Mouse (Mus musculus): ENCODE measurements around the gene Aig1. TPM values are rescaled to one million over a fixed set of nuclear protein-coding genes. Genes with fewer than 3 reads are reported as not detected.
A peak's percentile ranks its signal among the peaks of the same experiment; 100 is the strongest.
"Not testable (repeated sequence)": the region's sequence is repeated elsewhere in the genome, so short reads cannot be mapped to it uniquely, and the experiment has no call there.

Gene Aig1
- 10 to 100 TPM; 62.4 to 64.4 TPM for total RNA-seq (2021)
- long read RNA-seq, experiment 1, transcript Aig1-205 (6 exons, 1,554 nt): major isoform, 45 of 56 reads
- long read RNA-seq, experiment 1, partial matches to known transcripts: 0 of 56 reads
- long read RNA-seq, experiment 1, other reads (novel, unspliced or antisense): 9 of 56 reads
- long read RNA-seq, experiment 2, transcript Aig1-205 (6 exons, 1,554 nt): major isoform, 74 of 93 reads
- long read RNA-seq, experiment 2, partial matches to known transcripts: 1 of 93 reads
- long read RNA-seq, experiment 2, other reads (novel, unspliced or antisense): 14 of 93 reads

DNA sequence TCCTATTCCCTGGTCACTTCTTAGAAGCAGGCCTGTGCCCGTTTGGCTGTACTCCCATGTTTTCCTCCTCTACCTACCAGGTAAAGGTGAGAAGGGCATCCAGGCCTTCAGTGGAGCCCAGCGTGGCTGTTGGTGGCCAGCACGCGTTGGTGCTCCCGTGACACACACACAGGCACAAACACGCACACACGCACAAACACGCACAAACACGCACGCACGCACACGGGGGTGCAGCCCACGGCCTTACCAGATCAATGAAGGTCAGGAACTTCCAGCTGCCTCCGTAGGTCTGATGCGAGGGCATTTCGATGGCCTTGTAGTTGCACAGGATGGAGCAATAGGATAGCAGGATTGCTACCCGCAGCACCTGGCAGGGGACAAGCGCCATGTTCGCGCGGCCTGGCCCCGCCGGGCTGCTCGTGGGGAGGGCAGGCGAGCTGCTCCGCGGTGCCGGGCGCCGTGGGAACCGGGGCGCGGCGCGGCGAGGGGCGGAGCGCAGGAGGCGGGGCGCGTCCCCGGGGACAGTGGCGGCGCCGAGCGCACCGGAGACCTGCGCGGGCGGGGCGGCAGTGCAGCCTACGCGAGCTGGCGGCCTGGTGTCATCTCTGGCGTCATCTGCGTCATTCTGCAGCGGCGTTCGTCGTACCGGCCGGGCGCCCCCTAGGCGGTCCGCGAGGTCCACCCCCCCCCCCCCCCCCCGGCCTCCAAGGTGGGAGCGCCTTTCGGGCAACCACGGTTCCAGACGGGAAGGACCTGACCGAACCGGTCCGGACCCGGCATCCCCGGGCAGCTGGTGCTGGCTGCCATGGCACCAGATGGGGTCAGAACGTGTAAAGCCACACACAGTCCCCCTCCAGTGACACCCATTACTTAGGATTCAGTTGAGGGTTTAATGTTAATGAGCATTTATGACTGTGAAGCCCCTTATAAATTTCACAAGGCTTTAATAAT is at the start of gene Aig1:
Aig1 (minus strand) TSS at position 610 of the 951 bp plus-strand sequence.
- DNase-seq (ENCODE audit: low spot score in 2 of 2): peak; percentile 56 to 75

- DNase-seq (ENCODE audit: low spot score in 2 of 2): peak in 1 of 2 experiments; percentile 51
Observed at GRCm38 (mm10) chr10:13916645-13917342, 48.0 kb upstream of the Aig1 start.

DNA sequence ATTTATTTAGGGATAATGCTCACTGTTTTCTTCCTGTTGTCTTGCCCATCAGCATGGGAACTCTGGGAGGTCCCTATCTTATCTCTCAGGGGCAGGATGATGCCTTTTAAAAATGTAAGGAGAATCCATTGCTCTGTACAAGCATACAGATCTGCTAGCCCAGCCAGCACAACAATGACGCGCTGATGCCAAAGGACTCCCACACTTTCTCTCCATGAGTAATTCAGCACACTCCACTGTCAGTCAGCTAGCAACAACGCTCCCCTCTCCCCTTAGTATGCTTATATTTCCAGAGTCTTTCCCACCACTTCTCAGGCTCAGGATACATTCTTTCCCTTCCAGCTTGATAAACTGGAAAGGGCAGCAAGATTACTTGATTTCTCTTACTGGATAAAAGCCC is 46.4 kb upstream of the Aig1 start:
- DNase-seq (ENCODE audit: low spot score in 2 of 2): no peak

- no peak for DNase-seq (ENCODE audit: low spot score in 2 of 2)
Observed at GRCm38 (mm10) chr10:13913689-13914088, 44.9 kb upstream of the Aig1 start.

DNA sequence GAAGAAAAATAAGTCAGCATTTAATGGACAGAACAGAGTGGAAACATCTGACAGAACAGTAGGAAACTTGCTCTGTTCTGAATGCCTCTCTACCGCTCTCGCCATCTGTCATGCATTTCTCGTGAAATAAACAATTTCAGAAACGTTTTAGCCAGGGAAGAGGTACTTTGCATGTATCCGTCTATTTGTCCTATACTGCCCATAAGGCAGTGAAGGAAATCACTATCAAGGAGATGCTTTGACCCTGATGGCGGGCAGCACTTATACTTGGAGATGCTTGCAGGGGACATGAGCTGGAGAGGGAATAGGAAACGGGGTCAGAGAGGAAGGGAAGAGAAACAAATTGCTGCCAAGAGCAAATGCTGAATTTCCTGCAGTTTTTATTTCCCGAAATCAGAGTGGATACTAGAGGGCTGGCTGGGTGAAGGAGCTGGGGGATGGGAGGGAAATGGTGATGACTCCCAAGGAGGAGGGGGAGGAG is 37.5 kb upstream of the Aig1 start:
- peak in 1 of 2 experiments; percentile 46 for DNase-seq (ENCODE audit: low spot score in 2 of 2)

- no peak for DNase-seq (ENCODE audit: low spot score in 2 of 2)
Observed at GRCm38 (mm10) chr10:13905618-13906017, 36.8 kb upstream of the Aig1 start.

DNA sequence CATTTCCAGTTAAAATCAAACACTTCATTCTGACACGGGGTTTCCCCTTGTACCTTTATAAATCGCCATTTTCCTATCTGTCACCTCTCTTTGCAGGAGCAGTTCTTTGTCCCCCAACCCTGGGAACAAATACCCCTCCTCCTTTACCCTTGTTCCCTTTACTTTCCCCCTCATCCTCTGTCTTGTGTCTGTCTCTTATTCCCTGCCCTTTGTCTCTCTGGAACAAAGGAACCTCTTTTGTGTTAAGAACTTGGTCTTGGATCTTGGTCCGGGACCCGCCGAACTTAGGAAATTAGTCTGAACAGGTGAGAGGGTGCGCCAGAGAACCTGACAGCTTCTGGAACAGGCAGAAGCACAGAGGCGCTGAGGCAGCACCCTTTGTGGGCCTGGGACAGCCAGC is 24.0 kb upstream of the Aig1 start:
- not testable (repeated sequence) for DNase-seq (ENCODE audit: low spot score in 2 of 2)

DNA sequence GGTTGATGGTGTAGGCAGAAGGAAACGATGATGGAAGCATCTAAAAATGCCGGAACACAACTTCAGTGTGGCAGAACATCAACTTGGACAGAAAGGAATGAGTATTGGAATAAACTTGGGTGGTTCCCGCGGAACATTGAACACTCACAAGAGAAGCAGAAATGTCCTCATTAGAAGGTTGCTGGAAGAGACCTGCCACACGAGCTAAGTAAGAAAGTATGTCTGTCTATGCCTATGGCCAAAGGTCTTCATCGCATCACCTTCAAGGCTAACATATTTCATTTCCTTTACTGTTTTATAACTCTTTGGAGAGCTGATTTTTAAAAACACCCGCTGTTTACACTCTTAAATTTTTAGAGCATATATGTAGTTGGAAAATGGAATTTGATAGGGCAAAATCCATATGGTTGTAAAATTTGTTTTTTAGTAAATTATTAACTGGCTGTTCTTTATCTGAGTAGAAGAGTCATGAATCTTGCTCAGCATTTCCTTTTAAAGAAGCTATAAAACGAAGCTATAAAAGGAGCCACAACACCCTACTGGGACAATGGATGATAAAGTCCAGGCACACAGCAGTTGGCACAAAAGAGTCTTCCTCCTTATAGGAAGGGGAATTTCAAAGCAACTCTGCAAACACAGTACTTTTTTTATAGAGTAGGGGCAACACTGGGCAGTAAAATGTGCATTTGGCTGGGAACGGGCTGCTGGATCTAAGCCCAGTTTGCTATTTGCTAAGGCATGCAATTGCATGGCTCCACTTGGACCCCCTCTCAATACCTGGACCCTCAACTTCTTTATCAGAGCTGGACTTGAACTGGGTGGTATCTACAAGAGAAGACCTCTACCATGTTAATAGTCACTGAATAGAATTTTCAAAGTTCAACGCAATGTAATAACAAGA is 14.4 kb upstream of the Aig1 start:
- DNase-seq (ENCODE audit: low spot score in 2 of 2): no peak

- DNase-seq (ENCODE audit: low spot score in 2 of 2): no peak
Observed at GRCm38 (mm10) chr10:13882490-13882889, 13.7 kb upstream of the Aig1 start.

- no peak for DNase-seq (ENCODE audit: low spot score in 2 of 2)
Observed at GRCm38 (mm10) chr10:13878696-13879095, 9.9 kb upstream of the Aig1 start.

- DNase-seq (ENCODE audit: low spot score in 2 of 2): no peak
Observed at GRCm38 (mm10) chr10:13875038-13875420, 6.2 kb upstream of the Aig1 start.

GRCm38 (mm10) chr10:13874301-13875037 is 5.7 kb upstream of the Aig1 start:
- DNase-seq (ENCODE audit: low spot score in 2 of 2): no peak

GRCm38 (mm10) chr10:13870531-13870930 is 1.8 kb upstream of the Aig1 start:
- DNase-seq (ENCODE audit: low spot score in 2 of 2): no peak

DNA sequence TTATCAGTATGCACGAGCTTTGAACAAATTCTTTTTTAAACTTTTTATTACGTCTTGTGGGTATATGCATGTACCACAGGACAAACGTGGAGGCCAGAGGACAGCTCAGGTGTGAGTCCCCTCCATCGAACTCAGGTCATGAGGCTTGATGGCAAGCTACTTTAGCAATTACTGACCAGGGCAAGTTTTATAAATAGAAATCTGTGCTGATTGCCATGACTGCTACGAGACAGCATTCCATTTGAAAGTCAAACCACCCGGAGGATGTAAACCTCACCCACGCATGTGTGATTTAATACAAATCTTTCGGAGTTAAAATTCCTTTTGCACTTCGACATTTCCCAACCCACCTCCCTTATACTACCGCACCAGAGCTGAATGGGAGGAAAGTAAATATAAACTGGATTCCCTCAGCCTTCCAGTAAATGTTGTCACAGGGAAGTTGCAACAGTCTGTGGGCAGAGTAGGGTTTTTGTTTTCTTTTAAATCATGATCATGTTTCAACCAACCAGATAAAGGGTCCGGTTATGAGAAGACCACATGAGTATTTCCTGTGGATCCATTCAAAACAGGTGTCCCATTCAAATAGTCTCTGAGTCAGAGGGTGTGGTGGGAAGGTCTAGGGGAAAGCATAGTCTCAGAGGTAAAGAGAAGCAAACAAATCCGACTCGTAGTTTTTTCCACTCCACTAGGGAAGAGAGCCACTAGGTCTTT is 699 bp upstream of the Aig1 start:
- DNase-seq (ENCODE audit: low spot score in 2 of 2): no peak

GRCm38 (mm10) chr10:13866391-13866790 is 2.4 kb downstream of the Aig1 start:
- DNase-seq (ENCODE audit: low spot score in 2 of 2): no peak

- DNase-seq (ENCODE audit: low spot score in 2 of 2): peak; percentile 54 to 81
Observed at GRCm38 (mm10) chr10:13861115-13861909, 7.5 kb downstream of the Aig1 start.

GRCm38 (mm10) chr10:13856438-13856837 is 12.3 kb downstream of the Aig1 start:
- no peak for DNase-seq (ENCODE audit: low spot score in 2 of 2)

DNA sequence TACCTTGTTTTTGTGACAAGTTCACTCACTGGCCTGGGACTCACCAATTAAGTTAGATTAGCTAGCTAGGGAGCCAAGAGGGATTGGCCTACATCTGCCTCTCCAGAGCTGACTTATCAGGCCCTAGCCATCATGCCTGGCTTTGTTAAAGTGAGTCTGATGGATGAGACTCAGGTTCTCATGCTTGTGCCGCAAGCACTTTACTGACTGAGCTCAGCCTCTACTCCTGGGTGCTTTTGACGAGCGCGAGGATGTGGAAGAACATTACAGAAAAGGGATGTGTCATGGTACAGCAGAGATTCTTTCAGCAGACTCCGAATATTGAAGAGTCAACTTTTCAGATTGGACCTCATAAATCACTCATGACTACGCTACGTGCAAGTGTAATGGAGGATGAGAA is 12.8 kb downstream of the Aig1 start:
- no peak for DNase-seq (ENCODE audit: low spot score in 2 of 2)

Data from layer of hippocampus, postnatal 14 days (tissue).